Mouse (Mus musculus) MN1 (cell line): ENCODE data around the gene Vmn1r184.
"Not testable (repeated sequence)": the region's sequence is repeated elsewhere in the genome, so short reads cannot be mapped to it uniquely, and the experiment has no call there.

ENCODE experiments used
- DNase-seq: peaks from one replicate; pipeline ENCODE4 v3.0.0-alpha.2; 2016; ENCODE audit warnings: low spot score

Vmn1r184 gene

GRCm38 (mm10) chr7:26260034-26260433 is at the start of gene Vmn1r184:
TSS of gene Vmn1r184 (plus strand) at chr7:26260334.
- DNase-seq: not testable (repeated sequence)

- DNase-seq: not testable (repeated sequence)
These were observed 43.5 kb downstream of the Vmn1r184 start for GRCm38 (mm10) chr7:26303429-26304166.

- DNase-seq: not testable (repeated sequence)
These were observed 46.8 kb downstream of the Vmn1r184 start, which contains the start of gene Cyp2a4 for GRCm38 (mm10) chr7:26306926-26307325. TSS of gene Cyp2a4 (plus strand) at chr7:26307169.

- not testable (repeated sequence) for DNase-seq
These were observed 51.7 kb downstream of the Vmn1r184 start for GRCm38 (mm10) chr7:26311786-26312185.

GRCm38 (mm10) chr7:26315194-26315593 is 55.1 kb downstream of the Vmn1r184 start:
- not testable (repeated sequence) for DNase-seq

- not testable (repeated sequence) for DNase-seq
These were observed 55.7 kb downstream of the Vmn1r184 start for GRCm38 (mm10) chr7:26315809-26316208.
